Mouse (Mus musculus) retina, postnatal 7 days (tissue): ENCODE data around the gene Arhgef11.
"Not testable (repeated sequence)": the region's sequence is repeated elsewhere in the genome, so short reads cannot be mapped to it uniquely, and the experiment has no call there.

Source experiments
- DNase-seq: peaks from one replicate; pipeline ENCODE4 v3.0.0-alpha.2; 2012; ENCODE audit warnings: low read depth, low spot score

The Arhgef11 gene

DNA sequence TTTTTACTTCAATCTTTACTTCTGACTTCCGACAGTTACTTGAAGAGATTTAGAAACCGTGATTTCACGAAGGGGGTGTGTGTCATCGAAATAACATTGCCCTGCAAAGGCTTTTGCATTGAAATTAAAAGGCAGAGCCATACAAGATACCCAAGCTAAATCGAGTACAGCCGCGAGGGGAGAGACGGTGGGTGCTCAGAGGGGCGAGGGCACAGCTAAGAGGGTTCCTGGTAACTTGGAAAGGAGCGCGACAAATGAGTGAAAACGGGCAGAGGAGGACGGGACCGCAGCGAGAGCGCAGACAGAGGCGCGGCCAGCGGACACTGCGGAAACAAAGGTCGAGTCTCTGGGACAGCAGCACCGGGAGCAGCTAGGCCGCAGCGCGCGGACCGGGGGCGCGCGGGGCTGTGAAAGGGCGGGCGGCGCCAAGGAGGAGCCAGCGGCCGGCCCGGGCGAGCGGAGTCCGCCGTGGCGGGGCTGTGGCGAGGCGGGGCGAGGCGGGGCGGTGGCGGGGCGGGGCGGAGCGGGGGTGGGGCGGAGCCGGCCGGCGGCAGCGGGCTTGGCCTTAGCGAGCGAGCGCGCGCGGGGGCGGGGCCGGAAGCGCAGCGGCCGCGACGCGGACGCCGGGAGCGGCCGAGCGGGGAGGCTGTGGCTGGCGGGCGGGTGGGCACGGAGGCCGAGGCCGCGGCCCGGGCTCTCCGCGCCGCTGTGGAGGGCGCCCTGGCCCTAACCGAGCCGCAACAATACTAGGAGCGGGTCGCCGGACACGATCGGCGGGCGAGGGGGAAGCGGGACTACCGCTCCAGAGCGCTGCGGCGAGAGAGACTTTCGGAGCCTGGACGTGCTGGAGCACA lies at the start of gene Arhgef11:
Arhgef11 (plus strand) TSS at position 603 of the 854 bp plus-strand sequence.
- DNase-seq, result peak; percentile 69

DNA sequence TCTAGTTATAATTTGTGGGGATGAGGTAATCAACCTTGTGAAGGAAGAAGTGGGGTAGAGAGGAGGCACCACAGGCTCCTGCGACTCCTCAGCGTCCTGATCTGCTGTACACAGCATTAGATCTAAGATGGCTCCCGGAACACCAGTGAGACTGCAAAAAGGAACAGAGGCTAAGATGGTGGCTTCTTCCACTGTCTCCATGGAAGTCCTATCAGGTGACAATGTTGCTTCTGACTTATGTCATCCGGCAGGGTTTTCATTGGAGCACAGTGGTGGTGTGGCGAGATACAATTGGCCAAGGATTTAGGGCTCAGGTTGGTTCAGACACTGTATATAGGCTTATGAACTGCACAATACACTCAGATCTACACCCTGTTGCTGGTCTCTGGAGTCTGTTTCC lies 48.7 kb upstream of the Arhgef11 start:
- DNase-seq, result no peak

DNA sequence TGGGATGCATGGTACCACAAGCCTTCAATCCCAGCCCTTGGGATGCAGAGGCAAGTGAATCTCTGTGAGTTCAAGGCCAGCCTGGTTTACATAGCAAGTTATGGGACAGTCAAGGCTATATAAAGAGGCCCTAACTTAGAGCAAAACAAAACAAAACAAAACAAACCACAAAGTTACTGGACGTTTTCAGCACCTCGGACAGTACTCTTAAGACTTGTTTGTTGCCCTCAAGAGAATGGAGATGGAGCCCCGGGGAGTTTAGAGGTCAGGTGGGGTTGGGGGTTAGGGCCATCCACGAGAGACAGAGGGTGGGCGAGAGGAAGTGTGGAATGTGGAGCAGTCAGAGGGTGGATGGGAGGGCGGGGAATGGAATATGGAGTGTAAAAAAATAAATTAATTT lies 41.6 kb upstream of the Arhgef11 start:
- no peak for DNase-seq

DNA sequence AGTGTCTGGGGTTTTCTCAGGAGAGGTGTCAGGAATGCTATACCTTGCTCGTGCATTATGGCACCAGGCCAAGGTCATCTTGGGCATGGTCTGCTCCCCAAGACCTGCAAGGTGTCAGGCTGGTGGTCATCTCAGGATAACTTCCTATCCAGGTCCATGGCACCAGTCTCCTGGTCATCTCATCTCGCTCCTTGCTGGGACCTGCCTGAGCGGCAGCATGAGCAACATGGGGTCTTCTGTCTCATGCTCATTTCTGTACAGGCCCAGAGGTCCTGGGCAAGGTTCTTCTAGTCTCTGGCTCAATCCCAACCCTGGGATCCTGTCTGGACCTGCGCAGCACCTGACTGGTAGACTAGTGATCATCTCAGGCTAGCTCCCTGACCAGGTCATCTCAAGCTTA lies 35.1 kb upstream of the Arhgef11 start:
- no peak for DNase-seq

DNA sequence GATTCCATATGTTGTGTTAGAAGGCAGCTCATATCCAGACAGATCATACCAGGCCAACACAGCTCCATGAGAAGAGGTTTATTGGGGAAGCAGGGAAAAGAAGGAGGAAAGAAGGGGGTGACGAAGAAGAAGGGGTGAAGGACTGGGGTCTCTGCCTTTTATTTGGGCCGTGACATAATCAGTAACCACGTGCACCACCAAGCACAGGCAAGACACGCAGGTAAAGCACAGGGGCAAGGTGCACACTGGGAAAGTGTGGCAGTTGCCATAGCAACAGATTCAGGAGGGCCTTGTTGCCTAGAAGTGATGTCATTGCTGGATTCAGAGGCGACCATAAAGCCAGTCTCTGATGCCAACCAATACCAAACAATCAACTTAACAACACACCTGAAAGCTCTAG lies 23.6 kb upstream of the Arhgef11 start:
- no peak for DNase-seq

DNA sequence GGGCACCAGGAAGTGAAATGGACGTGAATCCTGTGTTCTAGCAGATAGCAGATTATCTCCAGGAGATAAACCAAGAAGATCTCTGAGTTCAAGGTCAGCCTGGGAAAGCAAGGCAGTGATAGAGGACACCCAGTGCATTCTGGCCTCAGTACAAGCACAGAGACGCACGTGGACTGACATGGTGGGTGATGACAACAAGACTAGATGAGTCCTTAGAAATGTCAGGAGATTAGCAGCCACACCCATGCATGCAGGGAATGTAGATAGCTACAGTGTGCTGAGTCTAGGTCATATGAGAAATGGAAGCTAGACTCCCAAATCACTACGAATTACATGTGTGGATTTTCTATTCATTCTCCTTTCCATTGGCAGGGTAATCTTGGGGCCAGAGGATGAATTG lies 22.0 kb upstream of the Arhgef11 start:
- not testable (repeated sequence) for DNase-seq

DNA sequence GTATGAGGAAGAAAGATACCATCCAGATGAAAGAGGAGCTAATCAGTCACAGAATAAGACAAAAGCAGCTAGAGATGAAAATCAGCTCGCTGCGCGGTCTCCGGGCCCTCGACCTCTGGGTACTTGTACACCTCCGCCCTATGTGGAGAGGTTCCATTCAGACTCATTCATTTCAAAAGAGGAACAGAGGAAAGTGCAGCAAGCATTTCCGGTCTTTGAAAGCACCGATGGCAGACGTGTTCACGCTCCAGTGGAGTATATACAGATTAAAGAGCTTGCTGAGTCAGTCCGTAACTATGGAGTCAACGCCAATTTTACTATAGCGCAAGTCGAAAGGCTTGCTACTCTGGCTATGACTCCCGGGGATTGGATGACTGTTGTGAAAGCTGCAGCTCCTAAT lies 16.3 kb upstream of the Arhgef11 start:
- DNase-seq, result not testable (repeated sequence)

DNA sequence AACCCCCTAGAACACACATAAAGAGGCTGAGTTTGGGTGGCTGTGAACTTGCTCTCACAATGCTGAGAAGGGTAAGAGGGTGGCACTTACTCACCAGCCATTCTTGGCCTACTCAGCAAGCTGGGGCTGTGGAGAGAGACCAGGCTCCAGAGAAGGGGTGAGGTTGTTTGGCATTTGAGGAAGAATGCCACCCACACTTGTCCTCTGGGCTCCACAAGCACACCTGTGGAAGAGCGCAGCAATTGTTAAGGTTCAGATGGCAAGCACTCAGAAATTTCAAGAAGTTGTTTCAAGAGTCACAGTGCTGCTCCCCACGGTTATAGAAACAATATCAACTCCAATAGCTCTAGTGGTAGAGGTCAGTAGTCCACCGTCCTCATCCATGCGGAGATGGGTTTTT lies 1.0 kb upstream of the Arhgef11 start:
- no peak for DNase-seq

DNA sequence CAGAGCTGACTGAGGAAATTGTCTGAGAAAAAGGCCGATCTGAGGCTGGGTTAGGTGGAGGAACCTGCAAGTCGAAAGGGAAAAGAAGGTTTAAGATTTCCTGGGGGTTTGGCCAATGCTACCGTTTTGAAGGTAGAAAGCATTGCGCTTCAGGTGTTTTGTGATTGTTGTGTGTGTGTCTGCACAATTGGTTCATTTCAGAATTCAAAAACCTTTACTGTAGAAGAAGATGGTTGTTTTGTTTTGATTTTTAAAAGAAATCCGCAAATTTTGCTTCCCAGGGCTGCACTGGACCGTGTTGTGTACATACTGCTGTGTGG lies 412 bp downstream of the Arhgef11 start:
- no peak for DNase-seq

DNA sequence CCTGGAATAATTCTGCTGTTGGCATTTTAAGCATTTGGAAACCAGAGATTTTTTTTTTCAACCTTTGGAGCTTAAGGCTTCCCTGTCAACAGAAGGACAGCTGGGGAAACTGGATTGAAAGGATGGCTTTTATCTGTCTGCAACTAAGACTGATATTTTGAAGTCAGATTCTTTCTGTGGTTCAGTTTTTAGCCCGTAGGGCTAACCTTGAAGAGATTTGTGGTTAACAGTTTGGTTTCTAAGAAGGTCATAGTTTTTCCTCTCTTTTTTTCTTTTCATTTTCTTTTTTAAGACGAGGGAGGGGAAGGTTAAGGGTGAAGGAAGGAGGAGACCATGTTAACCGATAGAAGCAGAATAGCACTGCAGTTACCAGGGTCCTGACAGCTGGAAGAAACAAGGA lies 881 bp downstream of the Arhgef11 start:
- no peak for DNase-seq

DNA sequence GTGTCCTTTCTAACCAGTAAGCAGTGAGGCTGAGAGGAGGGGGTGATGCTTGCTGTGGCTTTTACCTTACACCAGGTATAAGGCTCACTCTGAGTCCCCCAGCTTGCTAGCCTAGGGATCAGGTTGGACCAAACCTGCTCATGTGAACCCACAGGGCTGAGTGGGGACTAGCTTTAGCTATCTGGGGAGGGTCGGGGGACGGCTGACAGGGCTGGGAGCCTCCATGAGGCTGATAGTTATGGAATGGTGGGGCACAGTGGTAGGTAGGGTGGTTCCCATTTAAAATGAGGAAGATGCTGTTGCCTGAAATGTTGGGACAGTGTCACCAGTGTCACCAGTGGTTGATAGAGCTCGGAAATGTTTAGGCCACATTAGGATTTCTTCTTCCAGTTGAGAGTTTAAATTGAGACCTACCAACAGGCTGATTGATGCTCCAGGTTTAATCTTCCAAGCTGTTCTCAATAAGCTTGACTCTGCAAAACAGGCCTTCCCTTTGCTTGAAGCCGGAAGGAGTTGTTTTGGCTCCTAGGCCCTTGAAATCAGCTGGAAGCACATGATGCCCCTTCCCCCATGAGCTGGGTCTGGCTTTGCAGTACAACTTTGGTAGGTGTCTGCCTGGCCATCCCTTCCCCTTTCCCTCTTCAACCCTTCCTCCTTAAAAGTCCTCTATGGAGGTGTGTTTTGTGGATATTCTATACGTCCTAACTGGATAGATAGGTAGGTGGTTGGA lies 1.8 kb downstream of the Arhgef11 start:
- DNase-seq, result no peak

DNA sequence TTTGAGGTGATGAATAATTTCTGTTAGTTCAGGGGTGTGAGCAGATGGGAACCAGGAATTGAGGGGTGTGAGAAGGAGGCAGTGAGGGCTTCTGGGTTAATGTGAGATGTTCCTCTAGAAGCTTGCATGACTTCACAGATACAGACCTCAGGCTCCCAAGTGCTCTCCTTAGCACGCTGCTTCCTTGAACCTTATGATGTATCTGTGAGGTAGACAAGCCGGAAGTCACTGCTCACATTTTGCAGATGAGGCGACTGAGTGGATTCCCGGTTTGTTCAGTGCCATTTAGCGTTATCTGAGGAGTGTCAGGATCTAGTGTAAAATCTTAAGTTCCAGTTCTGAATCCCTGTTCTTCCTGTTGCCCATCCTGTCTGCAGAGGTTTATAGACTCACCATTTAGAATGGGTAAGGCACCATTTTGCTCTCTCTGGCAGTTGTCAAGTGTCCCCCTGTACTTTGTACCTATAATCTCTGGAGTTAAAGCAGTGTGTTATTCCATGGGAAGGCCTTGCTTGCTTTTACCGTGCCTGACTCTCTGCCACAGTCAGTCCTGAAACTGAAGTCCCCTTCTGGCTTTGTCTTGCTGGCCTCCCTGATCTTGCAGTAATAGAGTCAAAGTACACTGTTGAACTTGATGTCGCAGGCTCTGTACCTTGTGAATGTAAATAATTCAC lies 3.0 kb downstream of the Arhgef11 start:
- no peak for DNase-seq

DNA sequence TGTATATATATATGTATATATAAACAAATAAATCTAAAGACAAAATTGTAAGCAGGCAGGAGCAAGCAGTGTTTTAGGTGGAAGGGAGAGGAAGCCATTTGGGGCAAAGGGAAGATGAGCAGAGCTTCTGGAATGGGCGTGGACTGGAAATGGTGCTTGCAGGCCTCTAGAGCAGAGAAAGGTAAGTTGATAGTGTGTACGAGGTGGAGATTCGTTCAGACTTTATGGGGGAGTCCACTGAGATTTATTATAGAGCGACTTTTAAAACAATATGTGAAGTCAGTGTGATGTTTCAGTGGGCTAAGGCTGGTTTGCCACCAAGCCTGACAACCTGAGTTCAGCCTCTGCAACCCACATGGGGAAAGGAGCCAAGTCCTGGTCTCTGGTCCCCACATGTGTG lies 7.5 kb downstream of the Arhgef11 start:
- DNase-seq, result no peak

DNA sequence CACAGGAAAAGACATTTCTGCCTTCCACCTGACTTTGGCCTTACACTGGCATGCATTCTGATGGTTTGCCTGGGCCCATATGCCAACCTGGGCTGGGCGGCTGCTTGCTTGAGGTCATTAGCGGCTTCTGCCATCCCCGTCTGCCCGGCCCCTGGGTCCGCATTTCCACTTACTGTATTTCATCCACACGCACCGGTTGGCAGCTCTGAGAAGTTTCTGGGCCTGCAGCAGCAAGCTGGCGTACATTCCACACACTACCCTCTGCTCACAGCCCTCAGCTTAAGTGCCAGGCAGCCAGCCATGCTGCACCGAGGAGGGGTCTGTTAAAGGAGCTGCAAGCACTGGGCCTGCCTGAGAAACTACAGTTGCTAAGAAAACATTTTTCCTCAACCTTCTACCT lies 13.5 kb downstream of the Arhgef11 start:
- no peak for DNase-seq

DNA sequence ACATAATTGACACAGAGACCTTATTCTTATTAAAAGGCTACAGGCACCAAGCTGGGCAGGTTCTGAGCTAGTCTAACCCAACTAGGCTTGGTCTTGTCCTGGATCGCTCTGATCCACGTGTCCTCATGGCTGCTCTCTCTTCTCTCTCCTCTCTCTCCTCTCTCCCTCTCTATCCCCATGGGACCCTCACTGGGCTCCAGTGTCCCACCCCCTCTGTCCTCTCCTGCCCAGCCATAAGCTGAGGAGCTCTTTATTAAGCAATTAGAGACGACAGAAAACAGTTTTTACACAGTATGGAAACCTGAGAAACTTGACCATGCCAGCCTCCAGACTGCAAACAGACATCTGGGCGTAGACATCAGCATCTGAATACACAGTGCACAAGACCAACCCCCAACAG lies 14.0 kb downstream of the Arhgef11 start:
- no peak for DNase-seq

DNA sequence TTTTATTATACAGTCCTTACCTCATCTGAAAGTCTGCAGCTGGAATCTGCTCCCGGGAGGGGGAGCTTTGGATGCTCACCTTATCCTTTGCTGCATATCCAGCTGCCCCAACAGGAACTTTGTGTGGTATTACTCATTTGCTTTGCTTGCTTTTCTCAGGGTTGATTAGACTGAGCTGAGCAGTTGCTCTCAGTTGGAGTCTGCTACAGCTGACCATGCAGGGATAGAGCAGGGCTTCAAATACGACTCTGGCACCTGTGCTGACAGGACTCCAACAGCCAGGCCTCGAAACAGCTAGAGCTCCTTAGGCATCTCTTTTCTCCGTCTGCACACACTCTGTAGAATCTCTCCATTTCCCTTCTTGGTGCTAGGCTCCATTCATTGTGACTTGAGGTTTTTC lies 18.2 kb downstream of the Arhgef11 start:
- no peak for DNase-seq

DNA sequence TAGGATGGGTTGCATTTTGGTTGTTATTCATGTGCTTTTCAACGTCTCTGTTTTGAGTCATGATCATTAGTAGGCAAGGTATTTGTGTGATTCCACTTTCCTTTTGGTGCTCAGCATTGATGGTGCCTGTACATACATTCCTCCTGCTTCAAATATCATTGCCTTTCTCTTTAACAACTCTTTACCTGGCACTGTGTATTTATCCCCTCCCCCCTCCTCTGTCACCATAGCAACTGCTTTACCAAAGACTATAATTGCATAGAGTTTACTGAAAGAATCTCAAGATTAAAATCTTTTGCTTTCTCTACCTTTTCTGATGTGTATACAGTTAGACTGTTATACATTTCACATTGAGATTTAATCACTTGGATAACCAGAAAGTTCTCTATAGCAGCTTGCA lies 26.1 kb downstream of the Arhgef11 start:
- no peak for DNase-seq

DNA sequence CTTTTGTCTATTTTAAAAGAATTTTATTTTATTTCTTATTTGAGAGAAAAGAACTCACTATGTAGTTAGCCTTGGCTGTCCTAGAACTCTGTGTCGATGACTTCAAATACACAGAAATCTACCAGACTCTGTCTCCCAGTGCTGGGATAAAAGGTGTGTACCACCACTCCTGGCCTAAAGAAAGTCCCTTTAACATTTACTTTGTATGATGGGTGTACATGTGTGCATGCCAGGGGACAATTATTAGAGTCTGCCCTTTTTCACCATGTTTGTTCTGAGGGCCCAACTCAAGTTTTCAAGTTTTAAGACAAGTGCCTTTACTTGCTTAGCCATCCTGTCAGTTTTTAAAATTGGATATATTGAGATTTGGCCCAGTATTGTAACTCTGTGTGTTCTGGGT lies 28.8 kb downstream of the Arhgef11 start:
- DNase-seq, result no peak

DNA sequence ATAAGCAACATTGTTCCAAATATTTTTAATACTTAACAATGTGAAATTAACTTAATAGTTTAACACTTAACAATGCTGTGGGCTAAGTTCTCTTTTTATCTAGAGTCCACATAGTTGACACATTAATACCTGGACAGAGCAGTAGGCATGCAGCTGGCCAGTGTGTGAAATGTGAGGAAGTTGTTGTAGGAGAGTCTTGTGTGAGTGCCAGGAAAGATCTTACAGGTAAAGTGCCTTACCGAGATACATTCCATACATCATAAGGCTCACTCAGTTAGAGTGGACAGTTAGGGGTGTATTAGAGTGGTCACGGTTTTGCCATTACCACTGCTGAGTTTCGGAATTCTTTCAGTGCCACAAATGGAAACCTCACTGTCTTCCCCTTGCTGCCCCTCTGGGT lies 31.7 kb downstream of the Arhgef11 start:
- DNase-seq, result no peak

DNA sequence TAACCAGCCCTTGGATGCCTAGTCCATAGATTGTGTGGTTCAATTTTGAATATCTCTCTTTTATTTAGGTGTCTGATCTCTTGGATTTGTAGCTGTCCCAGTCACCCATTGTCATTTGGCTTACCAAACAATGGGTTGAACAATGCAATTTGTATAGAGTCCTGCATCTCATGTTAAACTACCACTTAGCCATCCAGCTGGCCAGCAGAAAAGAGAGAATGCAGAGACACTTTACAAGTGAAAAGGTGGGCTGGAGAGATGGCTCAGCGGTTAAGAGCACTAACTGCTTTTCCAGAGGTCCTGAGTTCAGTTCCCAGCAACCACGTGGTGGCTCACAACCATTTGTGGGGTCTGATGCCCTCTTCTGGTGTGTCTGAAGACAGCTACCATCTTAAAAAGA lies 41.0 kb downstream of the Arhgef11 start:
- DNase-seq, result no peak

DNA sequence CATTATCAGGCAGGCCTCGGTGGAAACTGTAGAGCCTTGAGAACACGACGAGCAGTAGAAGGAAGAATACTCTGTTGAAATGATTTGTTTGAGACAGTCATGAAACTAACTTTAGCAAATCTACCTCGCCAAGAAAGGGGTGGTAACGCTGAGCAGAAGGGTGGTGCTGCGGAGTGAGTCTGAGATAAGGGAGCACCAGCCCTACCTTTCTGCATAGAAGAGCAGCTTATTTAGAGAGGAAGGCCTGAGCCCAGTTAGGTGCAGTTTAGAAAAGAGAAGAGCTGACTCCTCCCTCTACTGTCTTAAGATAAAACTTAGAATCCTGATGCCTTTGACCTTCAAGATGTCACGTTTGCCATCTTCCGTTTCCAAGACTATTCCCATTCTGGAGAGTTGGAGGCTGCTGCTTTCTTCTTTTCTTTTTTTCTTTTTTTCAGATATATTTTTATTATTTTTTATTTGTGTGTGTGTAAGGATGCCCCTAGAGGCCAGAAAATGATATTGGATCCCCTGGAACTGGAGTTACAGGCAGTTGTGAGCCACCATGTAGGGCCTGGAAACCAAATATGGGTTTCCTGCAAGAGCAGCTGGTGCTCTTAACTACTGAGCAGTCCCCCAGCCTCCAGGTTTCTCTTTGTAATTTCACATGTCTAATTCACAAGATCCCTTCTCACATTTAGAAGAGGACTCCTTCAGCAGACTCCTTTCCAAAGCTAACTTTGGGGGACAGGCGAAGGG lies 42.5 kb downstream of the Arhgef11 start:
- no peak for DNase-seq

DNA sequence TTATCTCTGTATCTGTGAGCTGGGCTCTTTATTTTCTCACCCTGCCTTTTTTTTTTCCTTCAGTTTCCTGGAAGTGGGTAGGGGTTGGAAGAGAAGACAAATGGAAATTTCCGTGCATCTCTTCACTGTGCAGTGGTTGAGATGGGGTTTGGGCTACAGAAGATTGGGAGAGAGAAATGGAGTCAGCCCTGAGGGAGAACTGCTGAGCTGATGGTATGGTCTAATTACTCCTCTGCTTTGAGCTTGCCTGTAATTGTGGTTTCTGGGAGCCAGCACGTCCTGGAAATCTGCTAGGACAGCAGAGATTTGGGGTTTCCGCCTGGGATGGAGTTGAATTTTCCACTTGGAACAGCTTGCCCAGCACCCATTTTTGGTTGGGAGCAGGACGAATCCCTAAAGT lies 43.1 kb downstream of the Arhgef11 start:
- no peak for DNase-seq
